Mouse (Mus musculus): ENCODE measurements around the gene 2310061I04Rik.
A peak's percentile ranks its signal among the peaks of the same experiment; 100 is the strongest.

The 2310061I04Rik gene

GRCm38 (mm10) chr17:35916297-35917142 is 19.3 kb upstream of the 2310061I04Rik start, which contains the start of the genes Mrps18b and Ppp1r10:
TSS of gene Mrps18b (minus strand) at chr17:35916389.
TSS of gene Ppp1r10 (plus strand) at chr17:35916434.
- peak; percentile 98 for DNase-seq (ENCODE audit: extremely low spot score)

DNA sequence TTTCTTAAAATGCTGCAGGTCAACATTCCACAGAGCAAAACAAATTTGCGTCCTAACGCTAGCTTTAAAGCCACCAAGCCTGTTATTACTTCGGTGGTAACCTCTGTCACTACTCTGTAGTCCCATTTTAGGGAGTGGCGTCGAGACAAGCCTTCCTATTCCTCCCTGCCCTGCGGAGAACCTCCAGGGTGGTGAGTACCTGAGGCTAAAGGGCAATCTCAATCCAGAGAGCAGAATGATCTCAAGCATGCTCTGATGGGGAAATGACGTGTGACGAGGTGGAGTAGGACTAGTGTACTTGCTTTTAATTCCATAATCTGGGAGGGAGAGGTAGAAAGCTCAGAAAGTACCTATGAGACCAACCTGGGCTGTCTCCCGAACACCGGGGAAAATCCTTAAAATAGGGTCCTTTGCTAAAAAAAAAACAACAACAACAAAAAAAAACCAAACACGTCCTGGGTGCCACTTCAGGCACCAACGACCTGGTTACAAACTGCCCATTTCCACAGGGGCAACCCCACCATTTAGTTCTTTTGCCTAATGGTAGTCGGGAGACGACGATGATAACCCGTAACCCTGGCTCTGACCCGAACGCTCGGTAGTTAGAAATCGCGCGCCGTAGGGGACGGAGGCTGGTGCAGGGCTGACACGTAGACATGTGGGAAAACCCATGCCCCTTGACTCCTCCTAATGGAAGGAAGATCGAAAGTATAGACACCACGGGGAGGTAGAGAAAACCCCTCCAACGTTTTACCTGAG is 18.5 kb upstream of the 2310061I04Rik start:
- no peak for DNase-seq (ENCODE audit: extremely low spot score)

- no peak for DNase-seq (ENCODE audit: extremely low spot score)
These were observed 17.7 kb upstream of the 2310061I04Rik start for GRCm38 (mm10) chr17:35914975-35915374.

- peak; percentile 95 for DNase-seq (ENCODE audit: extremely low spot score)
These were observed 12.7 kb upstream of the 2310061I04Rik start, which contains the start of gene Atat1 for GRCm38 (mm10) chr17:35909919-35910369. TSS of gene Atat1 (minus strand) at chr17:35910075.

DNA sequence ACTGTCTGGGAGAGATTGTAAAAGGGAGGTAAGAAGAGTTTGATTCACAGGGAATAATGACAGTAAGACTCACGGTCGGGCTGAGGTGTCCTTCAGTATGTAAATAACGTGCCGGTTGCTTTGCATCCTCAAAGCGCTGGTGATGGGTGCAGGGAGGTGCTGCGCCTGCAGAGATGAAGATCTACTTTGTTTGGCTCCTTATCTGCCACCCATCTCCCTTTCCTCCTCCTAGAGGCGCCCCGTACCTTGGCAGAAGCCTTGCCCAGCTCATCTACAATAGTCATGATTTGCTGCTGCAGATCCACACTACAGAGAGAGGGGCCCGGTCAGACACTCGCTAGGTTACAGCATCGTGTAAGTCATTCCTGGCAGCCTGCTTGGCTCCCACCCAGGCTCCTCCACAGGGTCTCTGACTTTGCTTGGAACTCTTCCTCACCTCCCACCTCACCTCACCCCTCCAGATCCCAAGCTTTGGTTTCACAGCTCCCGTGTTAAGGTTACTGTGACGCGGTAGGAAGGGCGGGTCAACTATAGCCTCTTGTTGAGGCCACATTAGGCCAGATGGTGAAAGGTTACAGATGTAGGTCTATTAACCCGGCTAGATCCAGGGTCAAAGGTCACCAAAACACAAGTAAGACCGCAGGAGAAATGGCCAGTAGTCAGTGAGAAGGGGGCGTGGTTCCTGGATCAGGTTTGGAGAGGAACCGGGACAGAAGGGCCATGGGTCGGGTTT is 12.1 kb upstream of the 2310061I04Rik start:
- no peak for DNase-seq (ENCODE audit: extremely low spot score)

GRCm38 (mm10) chr17:35907609-35908008 is 10.4 kb upstream of the 2310061I04Rik start:
- no peak for DNase-seq (ENCODE audit: extremely low spot score)

- no peak for DNase-seq (ENCODE audit: extremely low spot score)
These were observed 8.4 kb upstream of the 2310061I04Rik start for GRCm38 (mm10) chr17:35905587-35905986.

GRCm38 (mm10) chr17:35903992-35904355 is 6.7 kb upstream of the 2310061I04Rik start:
- no peak for DNase-seq (ENCODE audit: extremely low spot score)

GRCm38 (mm10) chr17:35903343-35903991 is 6.2 kb upstream of the 2310061I04Rik start:
- DNase-seq (ENCODE audit: extremely low spot score): no peak

DNA sequence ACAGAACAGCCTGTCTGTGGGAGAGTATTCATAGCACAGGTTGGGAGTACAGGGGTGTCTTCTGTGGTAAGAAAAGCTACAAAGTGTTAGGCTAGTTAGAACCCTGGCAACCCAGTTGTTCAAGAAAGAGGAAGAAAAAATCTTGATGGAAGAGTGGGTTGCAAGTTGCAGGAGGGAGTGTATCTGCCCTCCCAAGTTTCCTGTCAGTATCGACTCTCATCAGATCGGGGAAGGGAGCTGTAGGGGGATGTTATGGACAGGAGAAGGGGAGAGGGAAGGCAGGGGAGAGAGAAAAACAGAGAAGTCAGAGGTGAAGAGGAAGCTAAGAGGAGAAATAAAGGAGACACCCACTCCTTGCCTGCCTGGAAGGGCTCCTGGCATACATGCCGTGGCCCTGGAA is 3.4 kb upstream of the 2310061I04Rik start:
- DNase-seq (ENCODE audit: extremely low spot score): no peak

GRCm38 (mm10) chr17:35897644-35898573 is 678 bp upstream of the 2310061I04Rik start:
- DNase-seq (ENCODE audit: extremely low spot score): no peak

DNA sequence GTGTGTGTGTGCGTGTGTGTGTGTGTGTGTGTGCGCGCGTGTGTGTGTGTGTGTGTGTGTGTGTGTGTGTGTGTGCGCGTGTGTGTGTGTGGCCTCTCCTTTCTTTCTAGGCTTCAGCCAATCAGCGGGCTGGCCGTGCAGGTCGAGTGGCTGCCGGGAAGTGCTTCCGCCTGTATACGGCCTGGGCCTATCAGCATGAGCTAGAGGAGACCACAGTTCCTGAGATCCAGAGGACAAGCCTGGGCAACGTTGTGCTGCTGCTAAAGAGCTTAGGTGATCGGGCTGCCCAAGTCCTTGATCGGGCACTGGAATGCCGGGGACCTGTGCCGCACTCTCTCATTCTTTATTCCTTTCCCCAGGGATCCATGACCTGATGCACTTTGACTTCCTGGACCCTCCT is 9.5 kb downstream of the 2310061I04Rik start:
- no peak for DNase-seq (ENCODE audit: extremely low spot score)

DNA sequence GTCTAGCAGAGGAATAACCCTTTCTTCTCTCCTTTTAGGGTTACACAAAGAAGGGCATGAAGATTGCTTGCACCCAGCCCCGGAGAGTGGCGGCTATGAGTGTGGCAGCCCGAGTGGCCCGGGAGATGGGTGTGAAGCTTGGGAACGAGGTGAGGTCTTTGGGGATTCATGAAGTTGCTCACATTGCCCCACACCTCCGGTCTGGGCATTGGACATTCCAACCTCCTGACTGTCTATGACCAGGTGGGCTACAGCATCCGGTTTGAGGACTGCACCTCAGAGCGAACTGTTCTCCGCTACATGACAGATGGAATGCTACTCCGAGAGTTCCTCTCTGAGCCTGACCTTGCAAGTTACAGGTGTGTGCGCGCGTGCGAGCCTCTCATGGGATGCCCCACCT is 13.5 kb downstream of the 2310061I04Rik start:
- DNase-seq (ENCODE audit: extremely low spot score): no peak

- no peak for DNase-seq (ENCODE audit: extremely low spot score)
These were observed 14.3 kb downstream of the 2310061I04Rik start for GRCm38 (mm10) chr17:35882924-35883323.

DNA sequence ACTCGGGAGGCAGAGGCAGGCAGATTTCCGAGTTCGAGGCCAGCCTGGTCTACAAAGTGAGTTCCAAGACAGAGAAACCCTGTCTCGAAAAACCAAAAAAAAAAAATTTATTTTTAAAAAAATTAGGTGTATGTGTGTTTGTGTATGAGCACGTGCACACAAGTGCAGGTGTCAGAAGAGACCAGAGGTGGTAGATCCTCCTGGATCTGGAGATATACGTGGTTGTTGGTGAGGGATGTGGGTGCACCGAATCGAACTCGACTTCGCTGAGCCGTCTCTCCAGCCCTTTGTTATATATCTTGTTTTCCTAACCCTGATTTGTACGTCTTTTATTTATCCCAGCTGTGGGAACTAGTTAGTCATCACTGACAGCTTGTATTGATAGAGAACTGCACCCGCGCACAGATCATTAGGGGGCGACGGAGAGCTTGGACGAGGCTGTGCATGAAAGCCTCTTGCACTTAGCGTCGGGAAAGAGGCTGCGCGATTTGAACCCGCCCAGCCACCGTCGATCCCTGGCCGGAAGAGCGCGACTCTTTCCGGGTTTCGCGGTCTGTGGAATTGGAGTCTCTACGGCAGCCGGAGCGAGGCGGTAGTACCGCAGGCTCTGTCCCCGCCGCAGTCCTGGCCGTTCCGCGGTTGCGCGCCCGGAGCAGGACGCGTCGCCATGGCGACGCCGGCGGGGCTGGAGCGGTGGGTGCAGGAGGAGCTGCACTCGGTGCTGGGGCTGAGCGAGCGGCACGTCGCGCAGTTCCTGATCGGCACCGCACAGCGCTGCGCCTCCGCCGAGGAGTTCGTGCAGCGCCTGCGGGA is 17.8 kb downstream of the 2310061I04Rik start, which contains the start of gene Dhx16:
Dhx16 (plus strand) TSS at position 575 of the 813 bp plus-strand sequence.
- peak; percentile 95 for DNase-seq (ENCODE audit: extremely low spot score)

DNA sequence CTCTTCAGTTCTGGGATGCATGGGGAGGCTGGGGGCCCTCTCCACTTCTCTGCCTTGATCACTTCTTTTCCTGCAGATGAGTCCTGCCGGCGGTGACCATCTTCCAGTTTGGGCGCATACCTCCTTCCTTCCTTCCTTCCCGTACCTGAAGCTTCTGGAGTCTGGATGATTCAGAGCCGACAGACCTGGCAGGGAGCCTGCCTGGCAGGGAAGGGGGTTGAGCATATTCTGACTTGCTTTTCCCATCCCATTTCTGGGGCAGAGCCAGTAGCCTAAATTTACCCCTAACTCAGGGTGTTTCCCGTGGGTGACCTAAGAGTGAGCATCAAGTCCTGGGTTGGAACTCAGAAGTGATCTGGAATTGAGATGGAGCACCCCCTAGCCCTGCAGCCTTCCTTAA is 22.5 kb downstream of the 2310061I04Rik start:
- no peak for DNase-seq (ENCODE audit: extremely low spot score)

DNA sequence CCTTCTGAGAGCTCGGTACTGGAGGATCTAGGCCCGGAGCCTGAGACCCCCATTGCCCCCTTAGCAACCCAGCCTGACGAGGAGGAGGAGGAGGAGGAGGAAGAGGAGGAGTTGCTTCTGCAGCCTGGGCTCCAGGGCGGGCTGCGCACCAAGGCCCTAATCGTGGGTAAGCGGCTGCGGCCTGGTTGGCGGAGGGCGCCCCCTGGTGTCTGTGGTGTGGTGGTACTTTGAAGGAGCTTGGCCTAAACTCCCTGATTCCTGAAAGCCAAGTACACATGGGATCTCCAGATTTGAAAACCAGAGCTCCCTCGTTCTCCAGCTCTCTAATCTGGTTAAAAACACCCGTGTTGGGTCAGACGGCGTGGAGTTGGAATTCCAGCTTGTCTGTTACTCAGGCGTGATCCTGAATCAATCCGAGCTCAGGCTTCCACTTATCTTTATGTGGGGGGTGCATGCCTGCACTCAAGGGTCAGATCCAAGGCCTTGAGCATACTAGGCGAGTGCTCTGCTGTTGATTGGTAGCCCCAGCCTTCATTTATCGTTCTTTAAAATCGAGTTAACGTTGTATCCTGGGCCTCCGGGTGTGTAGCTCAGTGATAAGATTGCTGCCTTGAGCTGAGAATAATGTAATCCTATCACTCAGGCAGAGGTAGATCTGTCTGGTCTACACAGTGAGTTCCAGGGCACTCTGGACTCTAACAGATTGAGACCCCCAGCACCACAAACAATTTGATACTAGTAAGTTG is 23.3 kb downstream of the 2310061I04Rik start:
- peak; percentile 87 for DNase-seq (ENCODE audit: extremely low spot score)

- DNase-seq (ENCODE audit: extremely low spot score): no peak
These were observed 26.1 kb downstream of the 2310061I04Rik start for GRCm38 (mm10) chr17:35870884-35871696.

All from embryo, embryonic 9.5 days (tissue).